Mouse (Mus musculus) lung, adult 18-20 months (tissue): ENCODE data around the gene Hist1h2ae.
A peak's percentile ranks its signal among the peaks of the same experiment; 100 is the strongest.
"Not testable (repeated sequence)": the region's sequence is repeated elsewhere in the genome, so short reads cannot be mapped to it uniquely, and the experiment has no call there.

Experiments
- DNase-seq, 2 experiments: peaks; one replicate each; pipeline ENCODE4 v3.0.0; 2022; ENCODE audit warnings: mixed read lengths in 2 of 2

Gene Hist1h2ae

GRCm38 (mm10) chr13:23561883-23562659 lies 8.9 kb downstream of the Hist1h2ae start, which contains the start of gene Hist1h3e:
Hist1h3e (minus strand) TSS chr13:23562369.
- DNase-seq, result peak; percentile 92 to 94

GRCm38 (mm10) chr13:23561531-23561882 lies 9.5 kb downstream of the Hist1h2ae start:
- not testable (repeated sequence) for DNase-seq

GRCm38 (mm10) chr13:23560699-23561098 lies 10.3 kb downstream of the Hist1h2ae start:
- not testable (repeated sequence) for DNase-seq

GRCm38 (mm10) chr13:23556906-23557305 lies 14.1 kb downstream of the Hist1h2ae start:
- DNase-seq, result no peak

GRCm38 (mm10) chr13:23555839-23556416 lies 15.1 kb downstream of the Hist1h2ae start:
- peak; percentile 51 to 81 for DNase-seq

- DNase-seq, result peak; percentile 64 to 70
These were observed 15.8 kb downstream of the Hist1h2ae start for GRCm38 (mm10) chr13:23554925-23555838.

- DNase-seq, result no peak
These were observed 16.6 kb downstream of the Hist1h2ae start for GRCm38 (mm10) chr13:23554393-23554792.

- no peak for DNase-seq
These were observed 18.1 kb downstream of the Hist1h2ae start, which contains the start of gene Hist1h1d for GRCm38 (mm10) chr13:23552962-23553361. Hist1h1d (plus strand) TSS chr13:23553262.

- DNase-seq, result no peak
These were observed 18.8 kb downstream of the Hist1h2ae start for GRCm38 (mm10) chr13:23551931-23552914.

- peak; percentile 81 to 90 for DNase-seq
These were observed 19.7 kb downstream of the Hist1h2ae start, which contains the start of gene Hist1h4f for GRCm38 (mm10) chr13:23551146-23551834. Hist1h4f (minus strand) TSS chr13:23551648.

GRCm38 (mm10) chr13:23550761-23551145 lies 20.3 kb downstream of the Hist1h2ae start:
- DNase-seq, result no peak

- DNase-seq, result no peak
These were observed 24.3 kb downstream of the Hist1h2ae start for GRCm38 (mm10) chr13:23546694-23547093.

GRCm38 (mm10) chr13:23544787-23545120 lies 26.3 kb downstream of the Hist1h2ae start:
- not testable (repeated sequence) for DNase-seq

- peak; percentile 62 to 70 for DNase-seq
These were observed 26.8 kb downstream of the Hist1h2ae start, which contains the start of gene Hist1h3f for GRCm38 (mm10) chr13:23543965-23544786. Hist1h3f (plus strand) TSS chr13:23544052.

GRCm38 (mm10) chr13:23542999-23543607 lies 27.9 kb downstream of the Hist1h2ae start, which contains the start of gene Hist1h2bh:
Hist1h2bh (minus strand) TSS chr13:23543392.
- peak; percentile 74 to 84 for DNase-seq

- not testable (repeated sequence) for DNase-seq
These were observed 28.6 kb downstream of the Hist1h2ae start for GRCm38 (mm10) chr13:23542225-23542980.

GRCm38 (mm10) chr13:23541497-23541896 lies 29.5 kb downstream of the Hist1h2ae start:
- no peak for DNase-seq

GRCm38 (mm10) chr13:23539821-23540220 lies 31.2 kb downstream of the Hist1h2ae start:
- DNase-seq, result not testable (repeated sequence)

GRCm38 (mm10) chr13:23538249-23538648 lies 32.8 kb downstream of the Hist1h2ae start:
- no peak for DNase-seq
